8 mouse cellular contexts compared by ENCODE assay signal in the genomic region with DNA sequence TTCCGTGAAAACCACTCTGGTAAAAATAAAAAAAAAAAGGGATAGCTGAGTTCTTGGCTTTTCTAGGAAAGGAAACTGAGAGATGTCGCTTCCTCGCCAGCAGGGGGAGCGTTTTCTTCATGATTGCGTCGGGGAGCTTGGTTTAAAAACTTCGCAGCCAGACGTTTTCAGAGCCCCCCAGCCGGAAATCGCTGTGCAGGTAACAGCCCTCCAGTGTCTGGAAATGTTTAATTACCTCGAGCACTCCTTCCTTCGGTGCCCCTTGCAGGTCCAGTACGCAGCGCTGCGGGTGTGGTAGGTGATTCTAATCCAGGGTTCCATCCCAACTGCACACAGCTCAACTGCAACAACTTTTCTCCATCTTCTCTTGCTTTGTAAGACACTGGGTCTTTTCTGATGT. TPM values are rescaled to one million over a fixed set of nuclear protein-coding genes. Genes with fewer than 3 reads are reported as not detected.
DNase-seq lines count a peak whose midpoint lies in the region; ATAC-seq and TF ChIP-seq lines count a peak whose summit lies in the region.

A gene (plus strand): TSS at position 146 of the 400 bp plus-strand sequence.

- H3K9ac ChIP-seq in heart, adult 2 months (ENCODE audit: low read depth, low read length), result peak within 1 kb of the TSS; percentile 44
- no peak within 1 kb of the TSS for H3K9ac ChIP-seq in liver, embryonic 16.5 days (ENCODE audit: low read depth, low read length)
- no peak within 1 kb of the TSS for H3K9ac ChIP-seq in neural tube, embryonic 12.5 days

- H3K27ac ChIP-seq in heart, adult 2 months, result peak within 1 kb of the TSS; percentile 27
- H3K27ac ChIP-seq in liver, embryonic 16.5 days (ENCODE audit: low read length), result no peak within 1 kb of the TSS
- no peak within 1 kb of the TSS for H3K27ac ChIP-seq in neural tube, embryonic 12.5 days

- ATAC-seq in liver, embryonic 16.5 days (ENCODE audit: low read depth), result no peak
- 0 out of 2 replicates have a peak, but pooled peaks have one; percentile 19 for ATAC-seq in neural tube, embryonic 12.5 days (ENCODE audit: low FRiP score, low read depth)
- no peak; the same call in 1 of the 2 replicates for ATAC-seq in granulocyte monocyte progenitor cell, adult 5-6 weeks (replicated peaks; ENCODE audit: poor library complexity, severe bottlenecking)

- H3K9me3 ChIP-seq in liver, embryonic 16.5 days (replicated peaks; ENCODE audit: control insufficient read depth, low read length), result no peaks in the 10 kb centered on the region
- H3K9me3 ChIP-seq in neural tube, embryonic 12.5 days, result no peaks in the 10 kb centered on the region

- DNase-seq in 3134 (ENCODE audit: extremely low read depth, insufficient read length, low spot score) (peak; percentile 53), NIH3T3 (ENCODE audit: low read depth) (peak; percentile 95)
- peak; percentile 78 for DNase-seq in embryo, embryonic 10 days (ENCODE audit: low spot score)
- peak; percentile 69 to 78 for DNase-seq in heart, adult 2 months
- DNase-seq in kidney, adult 9 months, result peak; percentile 43

- under 1% methylated on average over 15 of the region's 15 CpGs for WGBS in heart, adult 2 months
- WGBS in liver, embryonic 16.5 days (ENCODE audit: insufficient replicate concordance), result under 1% methylated on average over 15 of the region's 15 CpGs
- WGBS in neural tube, embryonic 12.5 days, result 0% methylated on average over 15 of the region's 15 CpGs

- intact Hi-C loops in heart, adult 2 months (cut with DNase I), result loop anchor here (1.0 to 10.0 kb wide), 7 partner anchors 318 to 1017 kb away; no protein-coding TSS in a partner anchor

- H3K79me2 ChIP-seq in heart, adult 2 months (replicated peaks; ENCODE audit: control insufficient read depth, insufficient read depth, low read length), result no peaks in the 10 kb centered on the region

- H3K4me2 ChIP-seq in liver, embryonic 16.5 days (ENCODE audit: low read depth, low read length), result peak within 1 kb of the TSS; percentile 49
- H3K4me2 ChIP-seq in neural tube, embryonic 12.5 days (replicated peaks), result peak within 1 kb of the TSS; percentile 58

- TF ChIP-seq POLR2A in heart, adult 2 months (IDR thresholded peaks at IDR 0.05; ENCODE audit: insufficient read depth, low read depth, low read length), result no peak

- no peak for TF ChIP-seq EP300 in heart, adult 2 months (IDR thresholded peaks at IDR 0.05; ENCODE audit: insufficient read depth, low read depth, low read length)

- no peaks in the 10 kb centered on the region for H3K36me3 ChIP-seq in heart, adult 2 months (ENCODE audit: control insufficient read depth, insufficient read depth, low read length)
- H3K36me3 ChIP-seq in liver, embryonic 16.5 days (ENCODE audit: control insufficient read depth, insufficient read depth), result no peaks in the 10 kb centered on the region
- no peaks in the 10 kb centered on the region for H3K36me3 ChIP-seq in neural tube, embryonic 12.5 days

- H3K27me3 ChIP-seq in heart, adult 2 months (ENCODE audit: control insufficient read depth, insufficient read depth, low read length), result peaks cover 11% of the 10 kb centered on the region; the same call in 1 of the 2 replicates
- peaks cover 44% of the 10 kb centered on the region for H3K27me3 ChIP-seq in liver, embryonic 16.5 days (ENCODE audit: control insufficient read depth, insufficient read depth, low read depth, low read length)
- H3K27me3 ChIP-seq in neural tube, embryonic 12.5 days (replicated peaks), result peaks cover 59% of the 10 kb centered on the region

- H3K4me1 ChIP-seq in heart, adult 2 months (ENCODE audit: control insufficient read depth, insufficient read depth, low read length), result no peaks in the 10 kb centered on the region
- no peaks in the 10 kb centered on the region for H3K4me1 ChIP-seq in liver, embryonic 16.5 days (ENCODE audit: control insufficient read depth, low read depth, low read length)
- peaks cover 8% of the 10 kb centered on the region for H3K4me1 ChIP-seq in neural tube, embryonic 12.5 days

- peak; percentile 86 for TF ChIP-seq CTCF in heart, adult 2 months (IDR thresholded peaks at IDR 0.05)

- peak within 1 kb of the TSS; percentile 53 for H3K4me3 ChIP-seq in heart, adult 2 months
- peak within 1 kb of the TSS; percentile 46 for H3K4me3 ChIP-seq in liver, embryonic 16.5 days (ENCODE audit: low read depth, low read length)
- peak within 1 kb of the TSS; percentile 17 for H3K4me3 ChIP-seq in neural tube, embryonic 12.5 days

RNA-seq across cellular contexts. Expression of the gene that starts here (rescaled TPM):
- 1 to 10 TPM; 3.7 to 4.0 TPM for total RNA-seq in heart, adult 2 months (2021)
- polyA plus RNA-seq in heart, adult 2 months (2012; rRNA removed), result 6.4 and 15.2 TPM in 2 replicates
- 0.32 and 0.76 TPM in 2 replicates for polyA plus RNA-seq in liver, embryonic 16.5 days (2015; fragmentation: Nextera tagmentation; extraction: Ambion mirVana)
- 10.1 and 14.0 TPM in 2 replicates for polyA plus RNA-seq in neural tube, embryonic 12.5 days (2016; fragmentation: Nextera tagmentation; extraction: Ambion mirVana)
- total RNA-seq in granulocyte monocyte progenitor cell, adult 5-6 weeks (2014; fragmentation: Nextera tagmentation), result 0.64 TPM in 1 of 2 replicates, not detected in the other
- total RNA-seq in granulocyte monocyte progenitor cell, adult 5-6 weeks (2017), result not detected in 2 replicates

Comparison
In these comparisons a context has a peak if more than half of its experiments do, and no peak if none do; other contexts are left out.
1. DNase-seq: peak in every context shown above with its lines; median percentile 95 in NIH3T3; 78 in embryo, embryonic 10 days; 74 in heart, adult 2 months; 53 in 3134; 43 in kidney, adult 9 months.